Mouse (Mus musculus): ENCODE measurements around the gene Cdc42se1. TPM values are rescaled to one million over a fixed set of nuclear protein-coding genes. Genes with fewer than 3 reads are reported as not detected.

Gene Cdc42se1
- polyA plus RNA-seq, 1 experiment from 2014 or later = 59.1 TPM

DNA sequence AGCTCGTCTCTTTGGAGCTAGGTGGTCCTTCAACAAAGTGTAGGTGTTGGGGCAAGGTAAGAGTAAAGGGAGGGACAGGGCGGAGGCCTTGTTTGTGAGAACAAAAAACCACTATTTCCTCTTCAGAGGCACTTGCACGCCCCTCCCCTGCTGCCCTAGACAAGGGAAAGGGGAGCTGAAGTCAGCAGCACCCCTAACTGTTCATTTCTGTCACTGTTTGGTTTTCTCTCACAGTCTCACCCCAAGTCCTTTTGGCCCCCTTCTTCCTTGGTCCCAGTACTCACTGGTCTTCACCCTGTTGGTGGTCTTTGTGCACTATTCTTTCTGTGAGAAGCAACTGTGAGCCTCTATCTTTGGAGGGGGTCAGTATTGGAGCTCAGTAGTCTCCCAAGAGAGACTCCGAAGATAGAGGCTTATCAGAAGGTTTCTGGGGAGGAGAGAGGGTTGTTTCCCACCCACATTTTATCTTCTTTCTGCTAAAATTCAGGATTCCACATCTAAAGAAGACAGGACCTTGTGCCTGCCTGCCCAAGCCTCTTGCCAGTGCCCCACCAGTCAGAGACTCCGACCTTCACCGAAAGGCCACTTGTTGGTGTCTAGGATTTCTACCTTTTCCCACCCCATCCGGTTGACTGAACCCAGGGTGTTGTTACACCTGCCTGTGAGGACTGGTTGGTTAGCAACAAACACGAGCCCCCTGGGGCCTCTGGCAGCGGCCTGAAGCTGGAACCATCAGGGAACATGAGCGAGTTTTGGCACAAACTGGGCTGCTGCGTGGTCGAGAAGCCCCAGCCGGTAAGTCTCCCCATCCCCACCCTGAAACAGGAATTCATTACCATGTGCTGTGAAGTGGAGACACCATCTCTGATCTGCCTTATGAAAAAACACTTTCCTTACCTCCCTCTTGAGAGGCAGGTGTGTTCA lies 3.0 kb downstream of the Cdc42se1 start, which contains the start of gene Mllt11:
Gene Mllt11, minus strand, starts transcription at position 874 of the 924 bp plus-strand sequence.
- H3K9ac ChIP-seq (ENCODE audit: low read depth, low read length) = peak within 1 kb of the TSS; percentile 8
- peak within 1 kb of the TSS; percentile 67; the same call in 1 of the 2 replicates for H3K4me3 ChIP-seq (ENCODE audit: low read length)
- 66% methylated on average over 13 of the region's 13 CpGs for WGBS
- no peaks in the 10 kb centered on the region for H3K9me3 ChIP-seq (ENCODE audit: control insufficient read depth, low read length)
- peaks cover 22% of the 10 kb centered on the region for H3K4me1 ChIP-seq (ENCODE audit: control insufficient read depth, insufficient read depth, low read depth, low read length)
- peaks cover 28% of the 10 kb centered on the region for H3K36me3 ChIP-seq (ENCODE audit: control insufficient read depth, insufficient read depth, low read length)
- H3K4me2 ChIP-seq (ENCODE audit: low read length) = peak within 1 kb of the TSS; percentile 83
- no peaks in the 10 kb centered on the region for H3K27me3 ChIP-seq (replicated peaks; ENCODE audit: control insufficient read depth, insufficient read depth, low read length)
- H3K27ac ChIP-seq (ENCODE audit: low read depth, low read length) = peak within 1 kb of the TSS; percentile 98
- no peak for ATAC-seq

DNA sequence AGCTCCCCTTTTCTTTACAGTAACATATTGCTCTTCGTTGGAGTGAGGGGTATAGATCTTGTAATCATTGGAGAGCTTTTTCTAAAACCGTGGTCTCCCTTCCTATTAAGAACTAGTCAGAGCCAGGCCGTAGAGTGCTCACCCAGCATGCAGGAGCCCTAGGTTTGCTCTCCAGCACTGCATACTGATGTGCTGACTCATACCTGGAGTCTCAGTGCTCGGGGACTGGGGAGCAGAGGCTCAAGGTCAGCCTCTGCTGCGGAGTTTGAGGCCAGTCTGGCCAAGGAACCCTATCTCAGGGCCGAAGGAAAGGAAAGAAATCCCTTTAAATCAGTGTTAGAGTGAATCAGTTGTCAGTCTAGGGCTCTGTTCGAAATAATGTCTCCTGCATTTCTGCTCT lies 4.2 kb downstream of the Cdc42se1 start:
- ATAC-seq = no peak
- peaks cover 32% of the 10 kb centered on the region for H3K36me3 ChIP-seq (ENCODE audit: control insufficient read depth, insufficient read depth, low read length)
- H3K27ac ChIP-seq (ENCODE audit: low read depth, low read length) = no peak overlapping the region
- peaks cover 21% of the 10 kb centered on the region for H3K4me1 ChIP-seq (ENCODE audit: control insufficient read depth, insufficient read depth, low read depth, low read length)
- WGBS = 88% methylated on average over 7 of the region's 7 CpGs
- H3K27me3 ChIP-seq (replicated peaks; ENCODE audit: control insufficient read depth, insufficient read depth, low read length) = no peaks in the 10 kb centered on the region
- H3K9ac ChIP-seq (ENCODE audit: low read depth, low read length) = no peak overlapping the region
- no peak overlapping the region for H3K4me3 ChIP-seq (ENCODE audit: low read length)
- no peak overlapping the region for H3K4me2 ChIP-seq (ENCODE audit: low read length)
- H3K9me3 ChIP-seq (ENCODE audit: control insufficient read depth, low read length) = no peaks in the 10 kb centered on the region

DNA sequence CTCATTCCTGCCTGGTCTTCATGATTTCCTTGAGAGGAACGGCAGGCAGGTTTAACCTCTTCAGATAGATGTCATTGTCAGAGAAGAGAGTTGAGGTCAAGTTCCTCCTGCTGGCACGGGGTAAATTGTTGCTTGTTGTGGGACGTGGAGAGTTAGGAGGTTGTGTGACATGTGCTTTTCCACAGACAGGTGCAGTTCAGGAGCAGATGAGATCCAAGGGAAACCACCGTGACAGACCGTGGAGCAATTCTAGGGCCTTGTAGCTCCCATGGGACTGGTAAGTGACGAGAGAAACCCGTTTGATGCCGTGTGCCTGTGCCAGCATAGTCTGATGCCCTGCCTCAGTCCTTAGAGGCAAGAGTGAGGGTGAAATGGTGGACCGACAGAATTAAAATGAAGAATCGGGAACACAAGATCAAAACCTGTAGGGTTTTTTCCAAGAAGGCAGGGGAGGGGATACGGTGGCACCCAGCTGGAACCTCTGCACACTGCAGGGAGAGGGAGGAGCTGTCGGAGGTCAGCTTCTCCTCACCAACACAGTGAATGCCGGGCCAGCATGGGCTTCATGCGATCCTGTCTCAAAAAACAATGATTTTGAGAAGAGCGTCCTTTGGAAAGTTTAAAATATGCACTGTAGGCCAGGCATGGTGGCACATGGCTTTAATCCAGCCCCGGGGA lies 4.9 kb downstream of the Cdc42se1 start:
- no peak overlapping the region for H3K27ac ChIP-seq (ENCODE audit: low read depth, low read length)
- H3K4me2 ChIP-seq (ENCODE audit: low read length) = no peak overlapping the region
- ATAC-seq = no peak
- no peaks in the 10 kb centered on the region for H3K9me3 ChIP-seq (ENCODE audit: control insufficient read depth, low read length)
- H3K4me3 ChIP-seq (ENCODE audit: low read length) = no peak overlapping the region
- H3K27me3 ChIP-seq (replicated peaks; ENCODE audit: control insufficient read depth, insufficient read depth, low read length) = no peaks in the 10 kb centered on the region
- 82% methylated on average over 16 of the region's 16 CpGs for WGBS
- no peak overlapping the region for H3K9ac ChIP-seq (ENCODE audit: low read depth, low read length)
- peaks cover 32% of the 10 kb centered on the region for H3K36me3 ChIP-seq (ENCODE audit: control insufficient read depth, insufficient read depth, low read length)
- H3K4me1 ChIP-seq (ENCODE audit: control insufficient read depth, insufficient read depth, low read depth, low read length) = peaks cover 21% of the 10 kb centered on the region

DNA sequence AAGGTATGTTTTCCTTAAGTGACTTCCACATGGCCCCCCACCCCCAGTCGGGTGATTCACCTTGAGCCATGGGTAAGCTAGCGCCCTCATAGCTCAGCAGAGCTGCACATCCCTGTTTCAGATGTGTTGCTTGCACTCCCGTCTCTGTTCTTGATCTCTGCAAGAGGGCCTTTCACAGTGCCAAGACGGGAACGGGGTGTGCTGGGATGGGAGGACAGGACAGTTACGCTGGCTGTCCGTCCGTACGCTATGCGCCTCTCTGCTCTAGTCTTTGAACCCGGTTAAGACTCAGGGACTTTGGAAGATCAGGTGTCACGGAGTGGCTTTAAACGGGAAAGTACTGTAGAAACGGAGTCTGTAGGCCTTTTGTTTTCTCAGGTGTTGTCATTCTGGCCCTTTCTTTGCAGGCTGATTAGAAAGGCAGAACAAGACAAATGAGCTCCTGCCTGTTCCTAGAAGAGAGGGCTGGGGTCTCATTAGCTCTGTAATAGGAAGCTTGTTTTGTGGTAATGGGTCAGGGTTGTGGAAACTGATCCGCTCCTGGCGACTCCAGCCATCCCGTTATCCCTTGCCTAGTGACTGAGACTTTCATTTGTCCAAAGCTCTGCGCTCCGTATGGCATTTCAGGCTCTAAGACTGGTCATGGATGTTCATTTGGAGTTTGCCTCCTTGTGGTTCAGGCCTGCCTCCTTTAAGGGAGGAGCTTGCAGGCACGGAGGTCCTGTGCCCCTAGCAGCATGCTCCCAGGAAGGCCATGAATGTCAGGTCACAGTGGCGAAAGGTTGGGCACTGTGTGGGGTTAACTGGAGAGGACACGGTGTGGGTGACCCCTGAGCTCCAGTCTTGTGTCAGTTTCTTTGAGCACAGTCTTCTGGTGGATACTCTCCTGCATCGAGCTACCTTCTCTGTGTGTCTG lies 7.1 kb downstream of the Cdc42se1 start:
- Histone ChIP-seq H3K9ac (ENCODE audit: low read depth, low read length) (no peak overlapping the region), H3K9me3 (ENCODE audit: control insufficient read depth, low read length) (no peaks in the 10 kb centered on the region), H3K4me2 (ENCODE audit: low read length) (no peak overlapping the region), H3K27ac (ENCODE audit: low read depth, low read length) (no peak overlapping the region), H3K36me3 (ENCODE audit: control insufficient read depth, insufficient read depth, low read length) (peaks cover 32% of the 10 kb centered on the region), H3K4me1 (ENCODE audit: control insufficient read depth, insufficient read depth, low read depth, low read length) (peaks cover 14% of the 10 kb centered on the region), H3K4me3 (ENCODE audit: low read length) (no peak overlapping the region), H3K27me3 (replicated peaks; ENCODE audit: control insufficient read depth, insufficient read depth, low read length) (no peaks in the 10 kb centered on the region)
- WGBS = 74% methylated on average over 23 of the region's 23 CpGs
- no peak for ATAC-seq

DNA sequence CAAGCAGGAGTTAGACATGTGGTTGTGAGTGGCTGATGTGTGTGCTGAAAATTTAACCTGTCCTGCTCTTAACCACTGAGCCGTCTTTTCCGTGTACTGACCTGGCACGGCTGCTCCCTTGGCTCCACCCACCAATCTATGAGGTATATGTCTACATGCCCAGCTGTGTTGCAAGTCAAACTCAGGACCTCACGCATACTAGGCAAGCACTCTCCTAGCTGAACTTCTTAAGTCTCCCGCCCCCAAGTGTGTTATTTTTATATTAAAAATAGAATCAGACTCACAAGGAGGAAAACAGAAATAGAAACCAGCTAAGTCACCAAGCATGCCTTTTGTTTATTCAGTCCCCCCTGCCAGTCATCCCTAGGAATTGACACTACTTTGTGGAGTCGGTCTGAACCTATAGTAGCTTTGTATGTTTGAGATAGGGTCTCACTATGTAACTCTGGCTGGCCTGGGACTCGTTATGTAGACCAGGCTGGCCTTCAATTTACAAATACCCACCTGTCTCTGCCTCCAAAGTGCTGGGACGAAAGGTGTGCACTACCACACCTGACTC lies 9.1 kb downstream of the Cdc42se1 start:
- H3K9me3 ChIP-seq (ENCODE audit: control insufficient read depth, low read length) = no peaks in the 10 kb centered on the region

DNA sequence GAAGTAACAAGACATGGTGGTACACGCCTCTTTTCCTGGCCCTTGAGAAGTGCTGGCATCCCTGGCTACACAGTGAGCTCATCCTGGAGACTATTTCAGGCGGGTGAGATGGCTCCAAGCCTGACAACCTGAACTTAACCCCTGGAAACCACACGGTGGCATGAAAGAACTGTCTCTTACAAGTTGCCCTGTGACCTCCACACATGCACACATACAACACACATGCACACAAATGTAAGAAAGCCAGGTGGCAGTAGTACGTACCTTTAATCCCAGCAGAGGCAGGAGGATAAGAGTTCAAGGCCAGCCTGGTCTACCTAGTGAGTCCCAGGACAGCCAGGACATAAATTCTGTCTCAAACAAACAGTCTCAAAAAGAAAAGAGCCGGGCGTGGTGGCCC lies 10.5 kb downstream of the Cdc42se1 start:
- H3K36me3 ChIP-seq (ENCODE audit: control insufficient read depth, insufficient read depth, low read length) = peaks cover 13% of the 10 kb centered on the region
- H3K27me3 ChIP-seq (replicated peaks; ENCODE audit: control insufficient read depth, insufficient read depth, low read length) = no peaks in the 10 kb centered on the region
- no peak overlapping the region for H3K4me2 ChIP-seq (ENCODE audit: low read length)
- no peaks in the 10 kb centered on the region for H3K9me3 ChIP-seq (ENCODE audit: control insufficient read depth, low read length)
- H3K4me3 ChIP-seq (ENCODE audit: low read length) = no peak overlapping the region
- no peak overlapping the region for H3K27ac ChIP-seq (ENCODE audit: low read depth, low read length)
- no peaks in the 10 kb centered on the region for H3K4me1 ChIP-seq (ENCODE audit: control insufficient read depth, insufficient read depth, low read depth, low read length)
- WGBS = 84% methylated on average over 6 of the region's 6 CpGs
- no peak overlapping the region for H3K9ac ChIP-seq (ENCODE audit: low read depth, low read length)
- no peak for ATAC-seq

More for the DNA sequence above, 9.1 kb downstream of the Cdc42se1 start:
- no peak overlapping the region for H3K9ac ChIP-seq (ENCODE audit: low read depth, low read length)
- peaks cover 27% of the 10 kb centered on the region for H3K36me3 ChIP-seq (ENCODE audit: control insufficient read depth, insufficient read depth, low read length)
- H3K4me1 ChIP-seq (ENCODE audit: control insufficient read depth, insufficient read depth, low read depth, low read length) = no peaks in the 10 kb centered on the region
- WGBS = 89% methylated on average over 8 of the region's 8 CpGs
- H3K27ac ChIP-seq (ENCODE audit: low read depth, low read length) = no peak overlapping the region
- no peaks in the 10 kb centered on the region for H3K27me3 ChIP-seq (replicated peaks; ENCODE audit: control insufficient read depth, insufficient read depth, low read length)
- H3K4me3 ChIP-seq (ENCODE audit: low read length) = no peak overlapping the region
- no peak overlapping the region for H3K4me2 ChIP-seq (ENCODE audit: low read length)
- no peak for ATAC-seq

DNA sequence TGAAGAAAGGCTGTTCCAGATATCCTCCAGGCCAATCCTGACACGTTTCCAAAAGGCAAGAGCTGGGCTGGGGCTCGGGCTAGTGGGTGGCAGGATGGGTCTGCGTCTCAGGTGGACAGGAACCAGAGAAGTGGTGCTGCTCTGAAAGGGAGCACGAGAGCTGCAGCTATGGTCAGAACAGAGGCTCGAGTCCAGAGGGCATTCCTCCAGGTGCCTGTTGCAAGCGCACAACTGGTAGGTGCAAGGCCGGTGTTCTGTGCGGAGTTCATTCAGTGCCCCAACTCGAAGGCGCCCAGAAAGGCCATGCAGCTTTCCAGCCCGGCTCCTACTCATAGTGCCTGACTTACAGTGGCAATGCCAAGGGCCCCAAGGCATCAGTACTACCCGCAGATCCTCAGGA lies 11.4 kb downstream of the Cdc42se1 start:
- no peak for ATAC-seq

DNA sequence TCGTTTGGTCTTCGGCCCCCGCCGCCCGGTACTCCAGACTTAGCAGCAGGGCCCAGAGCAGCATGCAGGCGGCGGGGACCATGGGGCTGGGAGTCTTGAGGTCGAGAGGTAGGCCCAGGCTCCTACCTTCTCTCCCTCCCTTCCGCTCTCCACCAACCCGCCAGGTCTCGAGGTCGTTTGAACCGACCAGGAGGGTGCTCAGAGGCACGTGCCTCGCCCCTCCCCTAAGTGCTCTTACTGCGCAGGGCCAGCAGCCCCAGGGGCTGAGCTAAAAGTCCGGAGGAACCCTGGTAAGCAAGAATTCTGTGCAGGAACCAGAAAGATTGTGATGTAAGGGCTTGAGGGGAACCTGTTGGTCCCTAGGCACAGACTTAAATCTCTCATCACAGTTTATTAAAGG lies 12.4 kb downstream of the Cdc42se1 start:
- H3K27me3 ChIP-seq (replicated peaks; ENCODE audit: control insufficient read depth, insufficient read depth, low read length) = no peaks in the 10 kb centered on the region
- no peak overlapping the region for H3K4me3 ChIP-seq (ENCODE audit: low read length)
- ATAC-seq = peak; percentile 31; the same call in 1 of the 2 replicates
- H3K4me2 ChIP-seq (ENCODE audit: low read length) = no peak overlapping the region
- H3K4me1 ChIP-seq (ENCODE audit: control insufficient read depth, insufficient read depth, low read depth, low read length) = no peaks in the 10 kb centered on the region
- no peak overlapping the region for H3K27ac ChIP-seq (ENCODE audit: low read depth, low read length)
- H3K9ac ChIP-seq (ENCODE audit: low read depth, low read length) = no peak overlapping the region
- WGBS = 30% methylated on average over 17 of the region's 17 CpGs
- H3K9me3 ChIP-seq (ENCODE audit: control insufficient read depth, low read length) = no peaks in the 10 kb centered on the region
- peaks cover 9% of the 10 kb centered on the region; the same call in 1 of the 2 replicates for H3K36me3 ChIP-seq (ENCODE audit: control insufficient read depth, insufficient read depth, low read length)

More for the DNA sequence above, 11.4 kb downstream of the Cdc42se1 start:
- Histone ChIP-seq H3K36me3 (ENCODE audit: control insufficient read depth, insufficient read depth, low read length) (peaks cover 11% of the 10 kb centered on the region; the same call in 1 of the 2 replicates), H3K9ac (ENCODE audit: low read depth, low read length) (no peak overlapping the region), H3K9me3 (ENCODE audit: control insufficient read depth, low read length) (no peaks in the 10 kb centered on the region), H3K27ac (ENCODE audit: low read depth, low read length) (no peak overlapping the region), H3K4me3 (ENCODE audit: low read length) (no peak overlapping the region), H3K27me3 (replicated peaks; ENCODE audit: control insufficient read depth, insufficient read depth, low read length) (no peaks in the 10 kb centered on the region), H3K4me2 (ENCODE audit: low read length) (no peak overlapping the region), H3K4me1 (ENCODE audit: control insufficient read depth, insufficient read depth, low read depth, low read length) (no peaks in the 10 kb centered on the region)
- WGBS = 94% methylated on average over 12 of the region's 12 CpGs

Data from hindbrain, embryonic 16.5 days (tissue).